28 mouse cellular contexts compared by ENCODE assay signal in genomic region chr9:35314254-35314653, GRCm38 (mm10). TPM values are rescaled to one million over a fixed set of nuclear protein-coding genes. Genes with fewer than 3 reads are reported as not detected.
A peak's percentile ranks its signal among the peaks of the same experiment; 100 is the strongest.
DNase-seq lines count a peak whose midpoint lies in the region; ATAC-seq and TF ChIP-seq lines count a peak whose summit lies in the region.
"Had no signal": no experiment of that assay in that cellular context is flagged by ENCODE, and none has a peak within 500 bp of the region (broad histone marks: within the 10 kb centered on the region; RNA-seq: fewer than 3 reads in every experiment).

No protein-coding gene starts in this region.

- no peaks in the 10 kb centered on the region for H3K36me3 ChIP-seq in heart, embryonic 12.5 days
- H3K36me3 ChIP-seq in heart, embryonic 11.5 days (ENCODE audit: control insufficient read depth, insufficient read depth, low read length), result no peaks in the 10 kb centered on the region
- no peaks in the 10 kb centered on the region for H3K36me3 ChIP-seq in forebrain, embryonic 11.5 days (ENCODE audit: control insufficient read depth, insufficient read depth, low read length)
- no peaks in the 10 kb centered on the region for H3K36me3 ChIP-seq in limb, embryonic 10.5 days
- H3K36me3 ChIP-seq in kidney, embryonic 14.5 days (ENCODE audit: control insufficient read depth, insufficient read depth, low read length), result no peaks in the 10 kb centered on the region
- H3K36me3 ChIP-seq: embryonic facial prominence, embryonic 13.5 days; G1E; heart, embryonic 15.5 days; liver, embryonic 13.5 days; neural tube, embryonic 15.5 days had no signal

- no peak for TF ChIP-seq POLR2A in brain, embryonic 14.5 days (IDR thresholded peaks at IDR 0.05; ENCODE audit: borderline replicate concordance, extremely low read depth, insufficient read depth, insufficient read length, poor library complexity, severe bottlenecking)

- peak overlapping the region; percentile 11; the same call in 1 of the 2 replicates for H3K9ac ChIP-seq in heart, embryonic 12.5 days
- no peak overlapping the region for H3K9ac ChIP-seq in heart, embryonic 11.5 days (ENCODE audit: low read depth, low read length)
- no peak overlapping the region for H3K9ac ChIP-seq in forebrain, embryonic 11.5 days (ENCODE audit: low read length)
- no peak overlapping the region for H3K9ac ChIP-seq in kidney, embryonic 14.5 days (ENCODE audit: low read depth, low read length)
- H3K9ac ChIP-seq: liver, embryonic 13.5 days; neural tube, embryonic 15.5 days had no signal

- no peaks in the 10 kb centered on the region for H3K9me3 ChIP-seq in heart, embryonic 12.5 days (replicated peaks)
- H3K9me3 ChIP-seq in heart, embryonic 11.5 days (replicated peaks; ENCODE audit: control insufficient read depth, low read length), result no peaks in the 10 kb centered on the region
- H3K9me3 ChIP-seq in forebrain, embryonic 11.5 days (ENCODE audit: control insufficient read depth, low read length), result no peaks in the 10 kb centered on the region
- H3K9me3 ChIP-seq in limb, embryonic 10.5 days (replicated peaks), result no peaks in the 10 kb centered on the region
- no peaks in the 10 kb centered on the region for H3K9me3 ChIP-seq in kidney, embryonic 14.5 days (ENCODE audit: control insufficient read depth, low read length)
- H3K9me3 ChIP-seq: embryonic facial prominence, embryonic 13.5 days; G1E; heart, embryonic 15.5 days; liver, embryonic 13.5 days; neural tube, embryonic 15.5 days had no signal

- H3K27ac ChIP-seq in heart, embryonic 12.5 days (ENCODE audit: poor library complexity, severe bottlenecking), result no peak overlapping the region
- no peak overlapping the region for H3K27ac ChIP-seq in heart, embryonic 11.5 days (ENCODE audit: low read depth, low read length)
- H3K27ac ChIP-seq in forebrain, embryonic 11.5 days (ENCODE audit: low read depth, low read length), result peak overlapping the region; percentile 31; the same call in 1 of the 2 replicates
- peak overlapping the region; percentile 70 for H3K27ac ChIP-seq in limb, embryonic 10.5 days
- no peak overlapping the region for H3K27ac ChIP-seq in kidney, embryonic 14.5 days (ENCODE audit: low read depth, low read length)
- H3K27ac ChIP-seq: heart, embryonic 15.5 days; hindbrain, postnatal 0 days; kidney, postnatal 0 days; liver, embryonic 13.5 days; neural tube, embryonic 15.5 days had no signal

- DNase-seq in brain, embryonic 14.5 days (ENCODE audit: low read depth), result peak; percentile 80
- DNase-seq in forebrain, embryonic 11.5 days (ENCODE audit: low spot score), result no peak
- peak; percentile 30 for DNase-seq in limb, embryonic 10.5 days (ENCODE audit: low spot score)
- no peak for DNase-seq in adrenal gland, postnatal 25 days
- DNase-seq: cerebellum, adult 11-12 months; cerebellum, postnatal 10 days; gastrocnemius, postnatal 14 days; heart, adult 11 months; heart, postnatal 36 days; left cerebral cortex, postnatal 4 days; liver, embryonic 13.5 days; lung, adult 2 months; right cerebral cortex, adult 18-20 months; thymus, adult 18-20 months; thymus, postnatal 4 days had no signal

- no peak overlapping the region for H3K4me2 ChIP-seq in heart, embryonic 12.5 days
- H3K4me2 ChIP-seq in heart, embryonic 11.5 days, result no peak overlapping the region
- no peak overlapping the region for H3K4me2 ChIP-seq in forebrain, embryonic 11.5 days (ENCODE audit: low read depth, low read length, severe bottlenecking)
- H3K4me2 ChIP-seq in kidney, embryonic 14.5 days (replicated peaks; ENCODE audit: low read depth, low read length), result no peak overlapping the region
- H3K4me2 ChIP-seq: embryonic facial prominence, embryonic 13.5 days; heart, embryonic 15.5 days; liver, embryonic 13.5 days; neural tube, embryonic 15.5 days had no signal

- peaks cover 38% of the 10 kb centered on the region for H3K4me1 ChIP-seq in heart, embryonic 12.5 days (replicated peaks)
- H3K4me1 ChIP-seq in heart, embryonic 11.5 days (ENCODE audit: control insufficient read depth, insufficient read depth, low read length), result peaks cover 19% of the 10 kb centered on the region
- peaks cover 24% of the 10 kb centered on the region for H3K4me1 ChIP-seq in forebrain, embryonic 11.5 days (replicated peaks; ENCODE audit: control insufficient read depth, insufficient read depth, low read length)
- H3K4me1 ChIP-seq in limb, embryonic 10.5 days, result peaks cover 72% of the 10 kb centered on the region
- peaks cover 27% of the 10 kb centered on the region for H3K4me1 ChIP-seq in kidney, embryonic 14.5 days (ENCODE audit: control insufficient read depth, insufficient read depth, low read length)
- H3K4me1 ChIP-seq: liver, embryonic 13.5 days had no signal

- H3K4me3 ChIP-seq in heart, embryonic 12.5 days, result no peak overlapping the region
- H3K4me3 ChIP-seq in heart, embryonic 11.5 days (ENCODE audit: low read depth, low read length), result no peak overlapping the region
- no peak overlapping the region for H3K4me3 ChIP-seq in forebrain, embryonic 11.5 days (ENCODE audit: low read depth, low read length)
- no peak overlapping the region for H3K4me3 ChIP-seq in limb, embryonic 10.5 days
- no peak overlapping the region for H3K4me3 ChIP-seq in kidney, embryonic 14.5 days (ENCODE audit: low read length)
- H3K4me3 ChIP-seq: embryonic facial prominence, embryonic 13.5 days; heart, embryonic 15.5 days; liver, embryonic 13.5 days; neural tube, embryonic 15.5 days had no signal

- no peaks in the 10 kb centered on the region for H3K27me3 ChIP-seq in heart, embryonic 12.5 days (replicated peaks)
- H3K27me3 ChIP-seq in heart, embryonic 11.5 days (ENCODE audit: control insufficient read depth, insufficient read depth, low read length), result no peaks in the 10 kb centered on the region
- peaks cover 4% of the 10 kb centered on the region; the same call in 1 of the 2 replicates for H3K27me3 ChIP-seq in forebrain, embryonic 11.5 days (ENCODE audit: control insufficient read depth, insufficient read depth, low read length)
- H3K27me3 ChIP-seq in limb, embryonic 10.5 days (ENCODE audit: low read depth, poor library complexity, severe bottlenecking), result peaks cover 10% of the 10 kb centered on the region; the same call in 1 of the 2 replicates
- H3K27me3 ChIP-seq in kidney, embryonic 14.5 days (ENCODE audit: control insufficient read depth, insufficient read depth, low read length), result no peaks in the 10 kb centered on the region
- H3K27me3 ChIP-seq: CH12.LX; embryonic facial prominence, embryonic 13.5 days; heart, embryonic 15.5 days; liver, embryonic 13.5 days; Patski had no signal

- no peak for TF ChIP-seq CTCF in brain, embryonic 14.5 days (IDR thresholded peaks at IDR 0.05; ENCODE audit: borderline replicate concordance, extremely low read depth, insufficient read depth, insufficient read length)

- 57% methylated on average over 1 of the region's 1 CpGs for WGBS in heart, embryonic 12.5 days
- 54% methylated on average over 1 of the region's 1 CpGs for WGBS in heart, embryonic 11.5 days (ENCODE audit: insufficient replicate concordance)
- WGBS in forebrain, embryonic 11.5 days, result 28% methylated on average over 1 of the region's 1 CpGs
- 64% methylated on average over 1 of the region's 1 CpGs for WGBS in limb, embryonic 10.5 days
- 82% methylated on average over 1 of the region's 1 CpGs for WGBS in kidney, embryonic 14.5 days

- ATAC-seq in heart, embryonic 12.5 days (ENCODE audit: insufficient number of reproducible peaks, low FRiP score), result no peak
- ATAC-seq in heart, embryonic 11.5 days (replicated peaks; ENCODE audit: insufficient number of reproducible peaks, low FRiP score, low TSS enrichment), result no peak
- ATAC-seq in forebrain, embryonic 11.5 days (replicated peaks; ENCODE audit: low FRiP score), result peak; percentile 74
- no peak for ATAC-seq in kidney, embryonic 14.5 days (ENCODE audit: low FRiP score, low TSS enrichment)
- ATAC-seq in frontal cortex, adult (ENCODE audit: low TSS enrichment), result no peak
- ATAC-seq: hindbrain, postnatal 0 days; intestine, postnatal 0 days; Patski had no signal

RNA-seq across cellular contexts. Expression of gene Rpusd4, which starts 46.6 kb away (rescaled TPM):
- polyA plus RNA-seq in heart, embryonic 12.5 days (2016; fragmentation: Nextera tagmentation; extraction: Ambion mirVana), result 22.1 and 24.4 TPM in 2 replicates
- polyA plus RNA-seq in heart, embryonic 11.5 days (2014; fragmentation: Nextera tagmentation; extraction: Ambion mirVana), result 25.0 and 28.3 TPM in 2 replicates
- polyA plus RNA-seq in brain, embryonic 14.5 days (2012; rRNA removed), result 16.3 and 16.4 TPM in 2 replicates
- 26.7 and 29.3 TPM in 2 replicates for polyA plus RNA-seq in forebrain, embryonic 11.5 days (2014; fragmentation: Nextera tagmentation; extraction: Ambion mirVana)
- polyA plus RNA-seq in limb, embryonic 10.5 days (2016; fragmentation: Nextera tagmentation; extraction: Ambion mirVana), result 35.6 and 36.8 TPM in 2 replicates
- 18.1 and 19.8 TPM in 2 replicates for total RNA-seq in adrenal gland, postnatal 25 days (2021)
- polyA plus RNA-seq in kidney, embryonic 14.5 days (2014; fragmentation: Nextera tagmentation; extraction: Ambion mirVana), result 31.4 and 33.7 TPM in 2 replicates

RNA-seq across cellular contexts. Expression of gene Fam118b, which starts 46.6 kb away (rescaled TPM):
- 26.6 and 28.5 TPM in 2 replicates for polyA plus RNA-seq in heart, embryonic 12.5 days (2016; fragmentation: Nextera tagmentation; extraction: Ambion mirVana)
- polyA plus RNA-seq in heart, embryonic 11.5 days (2014; fragmentation: Nextera tagmentation; extraction: Ambion mirVana), result 27.3 and 30.3 TPM in 2 replicates
- polyA plus RNA-seq in brain, embryonic 14.5 days (2012; rRNA removed), result 42.5 and 56.3 TPM in 2 replicates
- polyA plus RNA-seq in forebrain, embryonic 11.5 days (2014; fragmentation: Nextera tagmentation; extraction: Ambion mirVana), result 68.9 and 75.4 TPM in 2 replicates
- polyA plus RNA-seq in limb, embryonic 10.5 days (2016; fragmentation: Nextera tagmentation; extraction: Ambion mirVana), result 62.6 and 66.7 TPM in 2 replicates
- total RNA-seq in adrenal gland, postnatal 25 days (2021), result 12.7 and 13.6 TPM in 2 replicates
- 38.5 and 38.8 TPM in 2 replicates for polyA plus RNA-seq in kidney, embryonic 14.5 days (2014; fragmentation: Nextera tagmentation; extraction: Ambion mirVana)

Comparison
In these comparisons a context has a peak if more than half of its experiments do, and no peak if none do; other contexts are left out.
1. H3K27ac ChIP-seq: peak in forebrain, embryonic 11.5 days (single experiment) and limb, embryonic 10.5 days (single experiment); none in heart, embryonic 12.5 days (single experiment), heart, embryonic 11.5 days (single experiment) and kidney, embryonic 14.5 days (single experiment).
2. DNase-seq: peak in brain, embryonic 14.5 days (single experiment) and limb, embryonic 10.5 days (single experiment); none in forebrain, embryonic 11.5 days (single experiment) and adrenal gland, postnatal 25 days (single experiment).